Mouse (Mus musculus) frontal cortex, postnatal 14 days (tissue): ENCODE data around the gene Mrm3.

ENCODE experiments used
- DNase-seq, 2 experiments: peaks; one replicate each; pipeline ENCODE4 v3.0.0; 2022; ENCODE audit warnings: low spot score in 2 of 2

Mrm3 gene

GRCm38 (mm10) chr11:76252036-76252435, 8.5 kb downstream of the Mrm3 start:
- no peak for DNase-seq

- DNase-seq: peak in 1 of 2 experiments; percentile 84
Observed at GRCm38 (mm10) chr11:76253145-76253917, 9.8 kb downstream of the Mrm3 start.

- no peak for DNase-seq
Observed at GRCm38 (mm10) chr11:76253918-76254264, 10.4 kb downstream of the Mrm3 start.

- DNase-seq: no peak
Observed at GRCm38 (mm10) chr11:76255431-76256001, 12.0 kb downstream of the Mrm3 start.

GRCm38 (mm10) chr11:76256129-76256528, 12.6 kb downstream of the Mrm3 start:
- DNase-seq: no peak

GRCm38 (mm10) chr11:76257386-76257785, 13.9 kb downstream of the Mrm3 start:
- DNase-seq: no peak

- DNase-seq: no peak
Observed at GRCm38 (mm10) chr11:76258511-76258910, 15.0 kb downstream of the Mrm3 start.

GRCm38 (mm10) chr11:76260208-76261050, 16.9 kb downstream of the Mrm3 start:
- no peak for DNase-seq

- DNase-seq: no peak
Observed at GRCm38 (mm10) chr11:76261224-76261623, 17.7 kb downstream of the Mrm3 start.

- no peak for DNase-seq
Observed at GRCm38 (mm10) chr11:76262611-76263351, 19.3 kb downstream of the Mrm3 start.

GRCm38 (mm10) chr11:76267550-76267949, 24.0 kb downstream of the Mrm3 start:
- no peak for DNase-seq

GRCm38 (mm10) chr11:76268001-76268459, 24.5 kb downstream of the Mrm3 start:
- DNase-seq: no peak

- no peak for DNase-seq
Observed at GRCm38 (mm10) chr11:76268521-76269065, 25.1 kb downstream of the Mrm3 start.

- DNase-seq: no peak
Observed at GRCm38 (mm10) chr11:76272440-76272839, 28.9 kb downstream of the Mrm3 start.

GRCm38 (mm10) chr11:76278960-76279852, 35.7 kb downstream of the Mrm3 start:
- no peak for DNase-seq

GRCm38 (mm10) chr11:76279971-76280370, 36.5 kb downstream of the Mrm3 start:
- no peak for DNase-seq

- DNase-seq: no peak
Observed at GRCm38 (mm10) chr11:76283841-76284240, 40.3 kb downstream of the Mrm3 start.

- no peak for DNase-seq
Observed at GRCm38 (mm10) chr11:76285431-76286075, 42.0 kb downstream of the Mrm3 start.

GRCm38 (mm10) chr11:76286534-76287126, 43.1 kb downstream of the Mrm3 start:
- DNase-seq: no peak

- no peak for DNase-seq
Observed at GRCm38 (mm10) chr11:76287301-76287700, 43.8 kb downstream of the Mrm3 start.
